Comparison of ENCODE assay signal across 12 mouse cellular contexts in the genomic region with DNA sequence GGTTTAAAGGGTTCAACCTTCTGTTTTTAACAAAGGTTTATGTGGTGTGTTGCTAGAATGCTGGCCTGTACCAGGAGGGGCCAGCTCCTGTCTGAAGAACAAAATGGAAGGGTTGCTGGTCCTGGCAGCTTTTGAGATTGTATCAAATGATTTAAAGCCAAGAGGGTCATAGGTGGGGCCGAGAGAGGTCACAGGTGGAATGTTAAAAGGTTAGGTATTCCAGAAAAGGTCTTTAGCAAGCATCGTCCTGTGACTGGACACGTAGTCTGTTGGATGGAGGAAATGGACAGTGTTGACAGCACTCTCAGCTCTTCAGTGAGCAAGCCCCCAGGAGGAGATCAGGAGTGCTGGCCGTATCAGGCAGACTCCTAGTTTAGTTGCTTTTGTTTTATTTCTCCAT.
DNase-seq lines count a peak whose midpoint lies in the region; ATAC-seq and TF ChIP-seq lines count a peak whose summit lies in the region.
"Had no signal": no experiment of that assay in that cellular context is flagged by ENCODE, and none has a peak within 500 bp of the region (broad histone marks: within the 10 kb centered on the region; RNA-seq: fewer than 3 reads in every experiment).

No protein-coding gene starts in this region.

- H3K4me1 ChIP-seq in heart, embryonic 15.5 days (replicated peaks), result peaks cover 31% of the 10 kb centered on the region
- H3K4me1 ChIP-seq in lung, embryonic 14.5 days (ENCODE audit: insufficient read depth), result peaks cover 10% of the 10 kb centered on the region
- H3K4me1 ChIP-seq in lung, adult 2 months (ENCODE audit: control insufficient read depth, insufficient read depth, low read length), result peaks cover 40% of the 10 kb centered on the region
- H3K4me1 ChIP-seq in limb, embryonic 10.5 days, result peaks cover 35% of the 10 kb centered on the region
- H3K4me1 ChIP-seq in liver, postnatal 0 days (ENCODE audit: insufficient read depth), result peaks cover 42% of the 10 kb centered on the region

- intact Hi-C loops in heart, postnatal 10 days (cut with DNase I), result no loop called here
- intact Hi-C loops in left cerebral cortex, postnatal 4 days (cut with DNase I), result no loop called here

- H3K9me3 ChIP-seq in heart, embryonic 15.5 days (replicated peaks), result no peaks in the 10 kb centered on the region
- no peaks in the 10 kb centered on the region for H3K9me3 ChIP-seq in lung, embryonic 14.5 days (ENCODE audit: low read depth, low read length)
- no peaks in the 10 kb centered on the region for H3K9me3 ChIP-seq in limb, embryonic 10.5 days (replicated peaks)
- no peaks in the 10 kb centered on the region for H3K9me3 ChIP-seq in liver, postnatal 0 days (ENCODE audit: low read length)

- 54% methylated on average over 4 of the region's 4 CpGs for WGBS in heart, embryonic 15.5 days
- WGBS in lung, embryonic 14.5 days, result 29% methylated on average over 4 of the region's 4 CpGs
- WGBS in lung, adult 2 months, result 47% methylated on average over 4 of the region's 4 CpGs
- WGBS in limb, embryonic 10.5 days, result 32% methylated on average over 4 of the region's 4 CpGs
- 52% methylated on average over 4 of the region's 4 CpGs for WGBS in liver, postnatal 0 days (ENCODE audit: insufficient replicate concordance)

- peak overlapping the region; percentile 7; the same call in 1 of the 2 replicates for H3K27ac ChIP-seq in heart, embryonic 15.5 days
- peak overlapping the region; percentile 76 for H3K27ac ChIP-seq in lung, embryonic 14.5 days (ENCODE audit: low read depth)
- peak overlapping the region; percentile 76 for H3K27ac ChIP-seq in limb, embryonic 10.5 days
- H3K27ac ChIP-seq in liver, postnatal 0 days (ENCODE audit: low read depth), result peak overlapping the region; percentile 69

- DNase-seq in heart, postnatal 10 days, result no peak
- no peak for DNase-seq in lung, embryonic 14.5 days
- DNase-seq in lung, adult 2 months, result no peak
- DNase-seq in limb, embryonic 10.5 days (ENCODE audit: low spot score), result no peak
- DNase-seq in liver, postnatal 0 days, result no peak
- no peak for DNase-seq in left cerebral cortex, postnatal 4 days
- DNase-seq in Muller cell, postnatal 12 days (ENCODE audit: inconsistent ontology term), result no peak
- DNase-seq: cerebellum, adult 8-10 months; layer of hippocampus, adult 9-11 months had no signal

- no peak for TF ChIP-seq POLR2A in lung, adult 2 months (IDR thresholded peaks at IDR 0.05; ENCODE audit: borderline replicate concordance, extremely low read depth, low read depth, low read length)

- ATAC-seq in heart, embryonic 15.5 days (replicated peaks; ENCODE audit: insufficient number of reproducible peaks, insufficient read depth, low FRiP score, low read depth), result no peak
- no peak for ATAC-seq in lung, embryonic 14.5 days (ENCODE audit: insufficient read depth)
- no peak for ATAC-seq in liver, postnatal 0 days

- TF ChIP-seq CTCF in lung, embryonic 14.5 days (IDR thresholded peaks at IDR 0.05; ENCODE audit: low read depth), result no peak
- no peak for TF ChIP-seq CTCF in lung, adult 2 months (IDR thresholded peaks at IDR 0.05; ENCODE audit: insufficient read depth, low read length)
- TF ChIP-seq CTCF in liver, postnatal 0 days (IDR thresholded peaks at IDR 0.05; ENCODE audit: low read depth), result no peak

- H3K4me3 ChIP-seq in heart, embryonic 15.5 days, result no peak overlapping the region
- no peak overlapping the region for H3K4me3 ChIP-seq in lung, embryonic 14.5 days (ENCODE audit: low read depth, low read length)
- H3K4me3 ChIP-seq in lung, adult 2 months (replicated peaks; ENCODE audit: extremely low read depth, low read depth, low read length), result no peak overlapping the region
- peak overlapping the region; percentile 15; the same call in 1 of the 2 replicates for H3K4me3 ChIP-seq in limb, embryonic 10.5 days
- no peak overlapping the region for H3K4me3 ChIP-seq in liver, postnatal 0 days (ENCODE audit: low read depth, low read length)
- H3K4me3 ChIP-seq: heart, adult 2 months; megakaryocyte, embryonic 14.5 days had no signal

- TF ChIP-seq EP300 in liver, postnatal 0 days (IDR thresholded peaks at IDR 0.05; ENCODE audit: low read depth), result no peak

- no peaks in the 10 kb centered on the region for H3K36me3 ChIP-seq in heart, embryonic 15.5 days
- no peaks in the 10 kb centered on the region for H3K36me3 ChIP-seq in lung, embryonic 14.5 days (ENCODE audit: insufficient read depth)
- no peaks in the 10 kb centered on the region for H3K36me3 ChIP-seq in limb, embryonic 10.5 days
- H3K36me3 ChIP-seq in liver, postnatal 0 days (replicated peaks; ENCODE audit: insufficient read depth, low read length), result no peaks in the 10 kb centered on the region

- H3K9ac ChIP-seq in heart, embryonic 15.5 days, result no peak overlapping the region
- no peak overlapping the region for H3K9ac ChIP-seq in lung, embryonic 14.5 days
- no peak overlapping the region for H3K9ac ChIP-seq in liver, postnatal 0 days (replicated peaks)

- no peak overlapping the region for H3K4me2 ChIP-seq in heart, embryonic 15.5 days
- H3K4me2 ChIP-seq in lung, embryonic 14.5 days, result no peak overlapping the region
- H3K4me2 ChIP-seq in liver, postnatal 0 days (ENCODE audit: low read depth, low read length), result no peak overlapping the region

- H3K27me3 ChIP-seq in heart, embryonic 15.5 days, result no peaks in the 10 kb centered on the region
- no peaks in the 10 kb centered on the region for H3K27me3 ChIP-seq in lung, embryonic 14.5 days (ENCODE audit: insufficient read depth, low read length)
- H3K27me3 ChIP-seq in limb, embryonic 10.5 days (ENCODE audit: low read depth, poor library complexity, severe bottlenecking), result no peaks in the 10 kb centered on the region
- no peaks in the 10 kb centered on the region for H3K27me3 ChIP-seq in liver, postnatal 0 days (ENCODE audit: insufficient read depth, low read length)
- H3K27me3 ChIP-seq: megakaryocyte, embryonic 14.5 days had no signal

Comparison
In these comparisons a context has a peak if more than half of its experiments do, and no peak if none do; other contexts are left out.
1. H3K27ac ChIP-seq: peak in every context shown above with its lines; median percentile 76 in lung, embryonic 14.5 days; 76 in limb, embryonic 10.5 days; 69 in liver, postnatal 0 days; 7 in heart, embryonic 15.5 days.